Mouse (Mus musculus): ENCODE measurements around the gene Rcn3.
"Not testable (repeated sequence)": the region's sequence is repeated elsewhere in the genome, so short reads cannot be mapped to it uniquely, and the experiment has no call there.

Rcn3 gene

GRCm38 (mm10) chr7:45098541-45099240 is 6.7 kb upstream of the Rcn3 start:
- no peak for DNase-seq (ENCODE audit: low spot score)

- no peak for DNase-seq (ENCODE audit: low spot score)
These were observed 5.5 kb upstream of the Rcn3 start for GRCm38 (mm10) chr7:45097479-45097878.

- not testable (repeated sequence) for DNase-seq (ENCODE audit: low spot score)
These were observed 3.9 kb upstream of the Rcn3 start for GRCm38 (mm10) chr7:45095965-45096364.

- no peak for DNase-seq (ENCODE audit: low spot score)
These were observed 3.3 kb upstream of the Rcn3 start for GRCm38 (mm10) chr7:45095367-45095766.

- DNase-seq (ENCODE audit: low spot score) = no peak
These were observed 2.1 kb upstream of the Rcn3 start for GRCm38 (mm10) chr7:45094121-45094520.

- no peak for DNase-seq (ENCODE audit: low spot score)
These were observed 1.5 kb upstream of the Rcn3 start for GRCm38 (mm10) chr7:45093516-45093905.

GRCm38 (mm10) chr7:45092828-45093515 is 951 bp upstream of the Rcn3 start:
- DNase-seq (ENCODE audit: low spot score) = no peak

GRCm38 (mm10) chr7:45091001-45091990 is 725 bp downstream of the Rcn3 start:
- DNase-seq (ENCODE audit: low spot score) = no peak

GRCm38 (mm10) chr7:45090251-45090977 is 1.6 kb downstream of the Rcn3 start:
- no peak for DNase-seq (ENCODE audit: low spot score)

GRCm38 (mm10) chr7:45088597-45088996 is 3.4 kb downstream of the Rcn3 start:
- DNase-seq (ENCODE audit: low spot score) = no peak

- no peak for DNase-seq (ENCODE audit: low spot score)
These were observed 5.9 kb downstream of the Rcn3 start for GRCm38 (mm10) chr7:45086084-45086483.

- no peak for DNase-seq (ENCODE audit: low spot score)
These were observed 8.6 kb downstream of the Rcn3 start for GRCm38 (mm10) chr7:45083300-45083890.

GRCm38 (mm10) chr7:45082401-45083299 is 9.4 kb downstream of the Rcn3 start:
- no peak for DNase-seq (ENCODE audit: low spot score)

- DNase-seq (ENCODE audit: low spot score) = no peak
These were observed 11.0 kb downstream of the Rcn3 start for GRCm38 (mm10) chr7:45081016-45081415.

GRCm38 (mm10) chr7:45079856-45080255 is 12.2 kb downstream of the Rcn3 start:
- DNase-seq (ENCODE audit: low spot score) = peak; percentile 84

GRCm38 (mm10) chr7:45078513-45078912 is 13.5 kb downstream of the Rcn3 start:
- DNase-seq (ENCODE audit: low spot score) = peak; percentile 67

GRCm38 (mm10) chr7:45077829-45078228 is 14.2 kb downstream of the Rcn3 start:
- no peak for DNase-seq (ENCODE audit: low spot score)

- DNase-seq (ENCODE audit: low spot score) = no peak
These were observed 14.7 kb downstream of the Rcn3 start for GRCm38 (mm10) chr7:45077322-45077721.

GRCm38 (mm10) chr7:45076501-45076900 is 15.5 kb downstream of the Rcn3 start:
- DNase-seq (ENCODE audit: low spot score) = no peak

- DNase-seq (ENCODE audit: low spot score) = no peak
These were observed 16.6 kb downstream of the Rcn3 start for GRCm38 (mm10) chr7:45075405-45075804.

Data from c-Kit-positive CD71-positive TER-119-positive erythroid progenitor cells, embryonic 14.5 days (primary cell).